Mouse (Mus musculus) heart, postnatal 4 days (tissue): ENCODE measurements around the gene Jup. TPM values are rescaled to one million over a fixed set of nuclear protein-coding genes. Genes with fewer than 3 reads are reported as not detected.
"Not testable (repeated sequence)": the region's sequence is repeated elsewhere in the genome, so short reads cannot be mapped to it uniquely, and the experiment has no call there.

Experiments
- DNase-seq: peaks from one replicate; pipeline ENCODE4 v3.0.0; 2021
- total RNA-seq, 2 experiments: library from RNA; stranded (reverse); gene quantifications; 2 replicates each; pipeline ENCODE4 v1.2.3; 2021

The Jup gene
- total RNA-seq, 2 experiments from 2014 or later = 223 to 234 TPM

DNA sequence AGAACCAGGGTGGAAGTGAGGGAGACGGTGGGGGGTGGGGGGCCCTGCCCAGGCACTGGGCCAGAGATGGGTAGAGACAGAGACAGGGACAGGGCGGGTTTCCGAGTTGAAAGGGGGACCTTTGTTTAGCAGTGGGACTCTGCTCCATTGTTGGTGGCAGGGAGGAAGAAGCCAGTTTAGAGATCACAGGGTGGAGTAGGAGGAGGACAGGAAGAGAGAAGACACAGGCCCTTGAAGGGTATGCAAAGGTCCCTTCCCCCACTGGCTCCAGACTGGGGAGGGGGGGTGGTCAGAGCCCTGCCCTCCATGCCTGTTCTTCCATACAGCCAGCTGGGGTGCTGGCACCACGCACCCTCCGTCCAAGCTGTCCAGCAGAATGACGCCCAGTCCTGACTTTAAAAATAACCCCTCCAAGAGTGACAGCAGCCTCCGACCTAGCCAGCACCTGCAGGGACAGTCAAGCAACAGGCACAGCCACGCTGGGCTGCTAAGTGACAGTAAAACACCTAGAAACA lies 7.6 kb downstream of the Jup start:
- DNase-seq = peak; percentile 71

GRCm38 (mm10) chr11:100388588-100388987 lies 9.0 kb downstream of the Jup start:
- peak; percentile 83 for DNase-seq

- peak; percentile 86 for DNase-seq
These were observed 9.8 kb downstream of the Jup start for GRCm38 (mm10) chr11:100387589-100388375.

DNA sequence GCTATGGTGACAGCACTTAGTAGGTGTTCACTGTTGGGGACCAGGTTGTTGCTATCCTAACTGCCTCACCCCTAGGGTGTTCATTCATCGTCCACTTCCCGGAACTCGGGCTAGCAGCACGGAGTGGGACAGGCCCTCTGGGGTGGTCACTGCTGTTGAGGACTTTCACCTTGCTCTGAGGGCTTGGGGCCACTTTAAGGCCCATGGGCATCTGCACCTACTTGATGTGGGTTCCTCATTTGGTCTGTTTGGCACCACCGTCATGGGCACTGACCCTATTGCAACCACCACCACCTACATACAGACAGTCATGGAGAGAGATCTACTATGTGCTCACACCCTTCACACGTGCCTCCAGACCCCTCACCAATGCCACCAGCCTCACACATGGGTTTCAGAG lies 10.5 kb downstream of the Jup start:
- no peak for DNase-seq

DNA sequence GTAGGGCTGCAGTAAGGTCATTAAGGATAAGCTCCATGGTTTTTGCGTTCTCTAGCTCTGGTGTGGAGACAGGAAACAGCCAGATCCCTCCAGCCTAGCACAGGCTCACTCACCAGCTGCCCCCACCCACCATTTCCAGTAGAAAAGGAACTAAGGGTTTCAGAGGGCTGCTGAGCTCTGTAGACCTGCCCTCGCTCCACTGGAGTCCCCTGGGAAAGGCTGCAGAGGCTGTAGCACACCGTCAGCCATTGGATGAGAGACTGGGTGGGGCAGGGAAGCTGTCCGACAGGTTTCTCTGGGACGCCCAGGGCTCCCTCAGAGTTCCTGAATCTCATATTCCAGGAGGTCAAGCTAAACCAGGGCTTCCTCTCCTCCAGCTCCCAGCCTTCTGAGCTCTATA lies 11.0 kb downstream of the Jup start:
- DNase-seq = no peak

GRCm38 (mm10) chr11:100385016-100385415 lies 12.5 kb downstream of the Jup start:
- no peak for DNase-seq

- DNase-seq = no peak
These were observed 14.9 kb downstream of the Jup start for GRCm38 (mm10) chr11:100382682-100383081.

DNA sequence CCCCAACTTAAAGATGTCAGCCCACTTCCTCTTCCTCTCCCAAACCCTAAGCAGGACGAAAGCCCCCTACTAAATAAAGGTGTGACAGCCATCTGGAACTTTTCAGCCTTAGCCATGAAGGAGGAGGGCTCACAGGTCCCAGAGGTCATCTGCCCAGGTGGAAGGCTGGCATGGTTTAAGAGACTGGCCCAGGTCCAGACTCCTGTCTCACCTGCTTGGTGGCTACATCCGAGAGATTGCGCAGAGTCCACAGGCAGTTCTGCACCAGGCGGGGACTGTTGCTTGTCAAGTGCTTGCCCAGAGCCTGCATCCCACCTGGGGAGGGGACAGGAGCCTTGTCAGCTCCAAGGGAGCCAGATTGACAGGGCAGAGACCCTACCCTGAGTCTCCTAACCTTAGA lies 18.3 kb downstream of the Jup start:
- DNase-seq = no peak

DNA sequence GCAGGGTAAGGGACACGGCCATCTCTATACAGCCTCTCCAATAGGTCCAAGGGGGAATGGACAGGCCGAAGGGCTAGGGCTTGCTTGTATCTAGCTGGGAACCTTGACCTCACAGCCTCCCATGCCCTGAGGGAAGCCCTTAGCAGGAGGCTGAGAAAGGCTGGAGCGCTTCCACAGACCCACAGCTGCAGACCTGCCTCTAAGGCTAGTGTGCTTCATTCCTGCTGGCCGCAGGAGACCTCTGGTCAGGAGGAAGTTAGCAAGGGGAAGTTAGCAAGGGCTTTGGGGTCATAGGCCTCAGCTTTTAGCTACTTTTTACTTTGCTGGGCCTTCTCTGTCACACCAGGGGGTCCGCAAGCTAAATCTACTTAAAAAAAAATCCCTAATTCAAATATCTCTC lies 19.1 kb downstream of the Jup start:
- DNase-seq = no peak

GRCm38 (mm10) chr11:100377989-100378388 lies 19.6 kb downstream of the Jup start:
- no peak for DNase-seq

DNA sequence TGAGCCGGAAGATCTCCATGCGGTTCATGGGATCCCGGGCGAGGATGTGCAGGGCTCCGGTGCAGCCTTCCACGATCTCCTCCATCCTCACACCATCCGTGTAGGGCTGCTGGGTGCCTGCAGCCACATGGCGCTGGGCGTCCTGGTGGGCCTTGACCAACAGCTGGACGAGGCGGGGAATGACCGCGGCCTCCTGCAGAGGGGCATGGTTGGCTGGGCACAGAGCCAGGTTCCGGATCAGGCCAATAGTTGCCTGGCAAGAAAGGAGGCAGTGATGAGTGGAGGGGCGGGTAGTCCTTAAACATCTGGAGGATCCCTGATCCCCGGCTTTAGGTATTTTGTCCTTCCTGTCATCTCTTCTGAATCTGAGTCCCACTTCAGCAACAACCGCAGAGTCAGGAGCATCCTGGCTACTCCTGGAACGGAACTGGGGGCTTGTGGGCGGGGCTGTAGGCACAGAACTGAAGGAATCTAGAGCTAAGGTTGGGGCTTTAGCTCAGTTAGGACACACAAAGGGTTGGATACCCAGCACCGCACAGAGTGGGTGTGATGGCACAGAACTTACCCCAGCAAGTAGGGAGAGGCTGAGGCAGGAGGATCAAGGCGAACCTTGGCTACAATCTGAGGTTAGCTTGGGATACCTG lies 20.7 kb downstream of the Jup start:
- no peak for DNase-seq

DNA sequence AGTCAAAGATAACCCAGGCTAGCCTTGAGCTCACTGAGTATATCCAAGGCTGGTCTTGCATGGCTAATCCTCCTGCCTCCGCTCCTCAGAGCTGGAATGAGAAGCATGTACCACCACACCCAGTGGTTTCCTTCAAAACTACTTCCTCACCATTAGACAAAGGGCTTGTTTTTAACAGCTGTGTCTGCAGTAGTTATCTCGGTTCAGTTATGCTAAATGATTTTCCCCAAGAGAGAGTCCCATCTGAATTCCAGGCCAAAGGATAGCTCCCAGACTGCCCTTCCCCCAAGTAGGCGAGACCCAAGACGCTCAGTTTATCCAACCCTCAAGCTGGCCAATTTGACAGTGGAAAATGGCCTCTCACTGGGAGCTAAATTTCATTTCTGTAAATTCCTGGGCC lies 21.6 kb downstream of the Jup start:
- DNase-seq = no peak

DNA sequence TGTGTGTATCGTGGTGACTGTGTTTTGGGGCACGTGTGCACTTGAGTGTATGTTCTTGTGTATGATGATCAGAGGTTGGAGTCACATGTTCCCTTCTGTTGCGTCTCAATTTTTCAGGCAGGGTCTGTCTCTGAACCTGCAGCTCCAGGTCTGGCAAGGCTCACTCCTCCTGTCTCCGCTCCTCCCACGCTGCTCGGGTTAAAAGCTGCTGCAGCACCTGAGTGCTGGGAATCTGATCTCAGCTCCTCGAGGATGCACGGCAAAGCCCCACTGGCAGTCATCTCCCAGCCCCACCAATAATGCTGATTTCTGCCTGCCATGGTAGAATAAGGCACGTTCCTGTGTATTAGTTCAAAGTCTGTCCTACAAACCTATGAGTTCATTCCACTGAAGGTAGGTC lies 22.4 kb downstream of the Jup start:
- DNase-seq = no peak

DNA sequence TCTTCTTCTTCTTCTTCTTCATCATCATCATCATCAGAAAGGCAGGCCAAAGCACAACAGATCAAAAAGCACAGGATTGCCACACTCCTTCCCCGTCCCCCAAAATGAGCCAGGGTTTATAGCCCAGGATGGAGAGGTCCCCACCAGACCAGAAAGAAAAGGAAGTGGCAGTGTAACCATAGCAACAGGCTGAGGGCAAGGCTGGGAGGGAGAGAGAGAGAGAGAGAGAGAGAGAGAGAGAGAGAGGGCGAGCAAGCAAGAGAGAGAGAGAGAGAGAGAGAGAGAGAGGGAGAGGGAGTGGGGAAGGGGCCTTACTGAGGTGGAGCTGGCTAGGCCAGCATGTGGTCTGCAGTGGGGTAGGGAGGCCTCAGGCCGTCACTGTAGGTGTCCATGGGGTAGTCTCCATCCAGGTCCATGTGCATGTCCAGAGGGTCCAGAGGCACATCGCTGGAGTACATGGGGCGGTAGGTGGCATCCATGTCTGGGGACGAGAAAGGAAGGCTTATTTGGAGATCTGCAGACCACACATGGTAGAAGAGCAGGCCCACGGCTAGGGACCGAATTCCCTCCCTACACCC lies 25.5 kb downstream of the Jup start:
- DNase-seq = no peak

DNA sequence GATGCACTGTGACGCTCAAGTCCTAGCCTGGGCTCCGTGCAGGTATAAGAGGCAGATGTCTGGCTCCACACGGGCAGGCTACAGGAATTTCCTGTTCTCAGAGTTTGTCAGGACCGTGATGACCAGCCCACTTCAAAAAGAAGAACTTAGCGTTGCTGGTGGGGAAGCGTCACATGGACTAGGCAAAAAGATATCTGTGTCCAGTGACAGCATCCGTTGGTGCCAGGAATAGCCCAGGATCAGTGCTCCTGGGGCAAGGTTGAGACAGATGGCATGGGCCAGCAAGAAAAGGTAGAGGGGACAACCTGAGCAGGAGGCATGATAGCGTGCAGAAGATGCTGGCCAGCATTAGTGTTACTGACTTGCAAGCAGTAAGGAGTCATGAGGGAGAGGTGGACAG lies 27.7 kb downstream of the Jup start:
- no peak for DNase-seq

DNA sequence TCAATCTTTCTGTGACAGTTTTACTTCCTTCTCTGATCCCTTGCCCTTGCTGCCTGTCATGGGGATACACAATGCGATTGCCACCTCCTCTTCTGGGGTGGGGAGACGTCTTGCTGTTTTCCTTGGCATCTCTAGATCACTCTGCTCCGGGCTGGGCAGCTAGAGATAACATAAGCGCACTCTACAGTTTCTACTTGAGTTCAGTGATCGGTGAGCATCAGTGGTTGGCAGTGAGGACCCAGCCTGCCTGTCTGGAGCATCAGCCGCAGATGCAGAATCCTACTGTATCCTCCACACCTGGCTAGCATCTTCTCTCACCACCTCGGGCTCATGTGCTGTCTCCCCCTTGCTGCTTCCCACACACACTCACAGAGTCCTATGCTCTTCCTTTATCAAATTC lies 28.4 kb downstream of the Jup start:
- DNase-seq = no peak

DNA sequence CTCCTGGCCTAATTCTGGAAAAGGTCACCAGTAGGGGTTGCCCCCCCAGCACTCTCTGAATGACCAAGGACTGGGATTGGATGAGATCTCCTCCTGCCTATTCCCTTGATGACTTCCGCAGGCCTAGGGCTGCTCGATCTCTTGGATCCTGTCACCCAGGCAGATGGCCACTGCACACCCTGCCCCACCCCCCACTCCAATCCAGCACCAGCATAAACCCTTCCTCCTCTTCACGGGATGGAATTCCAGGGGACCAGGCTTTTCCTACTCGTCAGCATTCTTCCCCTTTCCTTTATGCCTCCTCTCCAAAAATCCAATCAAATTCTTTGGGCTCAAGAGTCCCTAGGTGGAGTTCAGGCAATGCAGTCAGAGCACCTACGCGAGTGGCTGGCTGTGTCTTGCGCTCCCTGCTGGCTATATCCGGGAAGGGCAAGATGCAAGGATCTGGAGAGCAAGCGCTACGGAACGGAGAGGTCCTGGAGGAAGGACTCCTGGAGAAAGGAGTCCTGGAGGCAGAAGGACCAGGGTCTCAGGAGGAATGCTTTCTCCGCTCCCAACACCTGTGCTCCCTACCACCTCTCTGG lies 34.5 kb downstream of the Jup start:
- DNase-seq = peak; percentile 83

DNA sequence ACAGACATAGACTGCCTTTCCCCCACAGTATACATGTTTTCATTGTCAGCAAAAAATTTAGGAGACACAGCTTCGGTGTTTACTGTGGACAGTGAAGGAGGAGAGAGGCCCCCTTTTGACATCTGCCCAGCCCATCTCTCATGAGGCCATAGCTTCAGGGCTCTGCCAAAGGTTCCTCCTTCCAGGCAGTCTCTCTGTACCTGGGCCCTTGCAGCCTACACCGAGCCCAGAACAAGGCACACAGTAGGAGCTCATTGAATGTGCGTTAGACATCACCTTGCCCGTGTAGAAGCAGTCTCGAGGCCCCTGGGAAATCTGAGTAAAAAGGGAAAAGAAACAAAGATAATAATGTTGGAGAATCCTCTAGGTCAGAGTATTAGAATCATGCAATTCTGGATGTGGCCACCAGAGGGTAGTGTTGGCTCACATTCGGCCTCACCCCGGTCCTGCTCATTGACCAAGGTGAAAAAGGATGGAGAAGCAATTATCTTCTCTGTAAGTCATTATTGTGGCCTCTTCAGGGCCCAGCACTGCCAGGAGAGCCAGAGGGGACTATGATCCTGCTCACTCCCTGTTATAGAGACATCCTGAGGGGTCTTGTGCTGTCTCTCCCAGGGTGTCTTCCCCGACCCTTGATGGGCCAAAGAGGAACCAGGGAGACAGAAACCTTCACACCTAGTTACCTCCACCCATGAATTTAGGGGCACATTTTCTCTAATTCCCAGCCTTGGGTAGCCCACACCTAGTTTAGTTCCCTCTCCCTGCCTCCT lies 35.2 kb downstream of the Jup start:
- peak; percentile 87 for DNase-seq

GRCm38 (mm10) chr11:100361059-100361458 lies 36.5 kb downstream of the Jup start:
- DNase-seq = not testable (repeated sequence)

GRCm38 (mm10) chr11:100360175-100360574 lies 37.4 kb downstream of the Jup start:
- no peak for DNase-seq

- no peak for DNase-seq
These were observed 40.2 kb downstream of the Jup start for GRCm38 (mm10) chr11:100357408-100357807.

GRCm38 (mm10) chr11:100356819-100357211 lies 40.7 kb downstream of the Jup start:
- no peak for DNase-seq
